Mouse (Mus musculus): Measurements from ENCODE around the gene Henmt1. TPM values are rescaled to one million over a fixed set of nuclear protein-coding genes. Genes with fewer than 3 reads are reported as not detected.

Henmt1 gene
- polyA plus RNA-seq, 1 experiment from 2014 or later = 0.44 TPM

DNA sequence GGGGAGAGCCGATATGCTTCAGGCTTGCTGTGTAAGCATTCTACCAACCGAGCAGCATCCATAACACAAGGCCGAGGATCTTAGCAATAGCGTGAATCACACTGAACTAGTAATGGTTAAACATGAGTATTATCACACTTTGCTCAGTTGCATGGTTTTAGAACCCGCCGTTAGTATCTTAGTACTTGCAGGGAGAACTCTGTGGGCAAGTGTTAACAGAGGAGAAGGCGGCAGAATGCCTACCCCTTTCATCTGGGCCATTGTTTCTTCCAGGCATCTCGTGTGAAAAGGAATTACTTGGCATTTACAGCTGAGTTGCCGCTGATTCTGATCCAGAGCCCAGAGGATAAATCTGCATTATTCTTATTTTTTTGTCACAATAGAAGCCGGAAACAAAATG, 1.3 kb downstream of the Henmt1 start:
- Histone ChIP-seq H3K27me3 (replicated peaks) (no peaks in the 10 kb centered on the region), H3K9ac (no peak overlapping the region), H3K9me3 (no peaks in the 10 kb centered on the region), H3K4me3 (replicated peaks) (no peak overlapping the region), H3K27ac (no peak overlapping the region), H3K36me3 (no peaks in the 10 kb centered on the region), H3K4me2 (no peak overlapping the region), H3K4me1 (no peaks in the 10 kb centered on the region)
- 86% methylated on average over 10 of the region's 10 CpGs for WGBS
- no peak for ATAC-seq (ENCODE audit: insufficient read depth, low FRiP score, low read depth)

DNA sequence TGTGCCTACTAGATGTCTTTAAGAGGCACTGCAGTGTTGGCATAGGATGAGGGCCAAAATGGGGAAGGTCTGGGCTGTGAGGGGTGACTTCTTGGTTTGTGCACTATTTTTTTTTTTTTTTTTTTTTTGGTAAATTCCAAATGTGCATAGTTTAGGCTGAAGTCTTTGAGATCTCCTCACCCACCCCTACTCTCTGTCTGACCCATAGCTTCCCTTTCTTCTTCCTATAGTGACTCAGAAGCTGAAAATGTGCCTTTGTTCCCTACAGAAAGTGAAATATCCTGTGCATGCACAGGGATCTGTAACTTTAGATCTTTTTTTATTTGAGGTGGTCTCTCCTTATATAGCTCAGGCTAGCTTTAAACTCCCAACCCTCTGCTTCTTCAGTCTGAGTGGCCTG, 18.3 kb downstream of the Henmt1 start:
- Histone ChIP-seq H3K9me3 (no peaks in the 10 kb centered on the region), H3K4me3 (replicated peaks) (no peak overlapping the region), H3K4me2 (no peak overlapping the region), H3K36me3 (no peaks in the 10 kb centered on the region), H3K27ac (no peak overlapping the region), H3K4me1 (peaks cover 12% of the 10 kb centered on the region), H3K27me3 (replicated peaks) (no peaks in the 10 kb centered on the region), H3K9ac (no peak overlapping the region)
- no peak for ATAC-seq (ENCODE audit: insufficient read depth, low FRiP score, low read depth)

DNA sequence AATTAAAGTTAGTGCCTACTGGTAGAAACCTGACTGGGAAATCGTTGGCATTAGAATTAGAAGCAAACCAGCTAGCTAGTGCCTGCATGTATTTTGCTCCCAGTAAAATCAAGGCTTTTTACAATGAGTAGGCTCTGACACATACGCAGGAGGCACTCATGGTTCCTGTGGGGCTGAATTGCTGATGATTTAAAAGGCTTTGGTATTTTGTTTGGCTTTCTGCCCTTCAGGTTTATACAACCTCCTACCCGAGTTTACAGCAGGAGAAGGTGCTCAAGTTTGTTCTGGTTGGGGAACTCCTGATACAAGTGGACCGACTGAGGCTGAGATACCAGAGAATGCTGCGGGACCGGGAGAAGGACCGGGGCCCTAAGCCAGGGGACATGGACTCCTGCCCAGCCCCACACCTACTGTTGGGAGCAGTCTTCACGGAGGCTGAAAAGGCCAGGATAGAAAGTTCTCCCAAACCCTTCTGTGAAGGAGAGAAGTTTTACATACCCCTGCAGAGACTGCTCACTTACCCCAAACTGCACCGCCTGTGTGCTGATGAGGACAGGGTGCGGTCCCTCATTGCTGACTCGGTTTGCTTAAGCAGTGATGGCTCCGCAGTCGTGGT, 20.1 kb downstream of the Henmt1 start:
- no peak for ATAC-seq (ENCODE audit: insufficient read depth, low FRiP score, low read depth)
- no peaks in the 10 kb centered on the region for H3K36me3 ChIP-seq
- H3K27me3 ChIP-seq (replicated peaks) = no peaks in the 10 kb centered on the region
- H3K4me2 ChIP-seq = no peak overlapping the region
- H3K27ac ChIP-seq = no peak overlapping the region
- no peak overlapping the region for H3K9ac ChIP-seq
- WGBS = 61% methylated on average over 13 of the region's 13 CpGs
- no peak overlapping the region for H3K4me3 ChIP-seq (replicated peaks)
- H3K4me1 ChIP-seq = peaks cover 12% of the 10 kb centered on the region
- H3K9me3 ChIP-seq = no peaks in the 10 kb centered on the region

DNA sequence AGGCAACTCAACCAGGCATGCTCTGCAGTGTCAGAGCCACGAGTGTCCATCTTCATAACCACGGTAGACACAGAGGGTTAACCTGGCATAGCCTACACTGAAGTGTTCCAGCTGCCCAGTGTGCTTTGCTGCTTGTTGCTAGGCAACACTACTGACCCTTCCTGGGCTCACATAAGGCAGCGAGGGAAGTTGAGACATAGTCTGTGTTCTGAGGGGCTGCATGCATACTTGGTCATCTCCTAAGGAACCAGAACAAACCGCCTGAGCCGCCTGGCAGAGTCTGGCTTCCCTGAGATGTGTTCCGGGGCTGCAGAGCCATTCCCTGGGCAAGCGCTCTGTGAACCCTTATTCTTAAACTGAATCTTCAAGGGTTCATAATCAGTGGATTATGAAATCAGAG, 21.6 kb downstream of the Henmt1 start:
- 0 out of 2 replicates have a peak overlapping the region, but pooled peaks have one; percentile 16 for H3K27ac ChIP-seq

DNA sequence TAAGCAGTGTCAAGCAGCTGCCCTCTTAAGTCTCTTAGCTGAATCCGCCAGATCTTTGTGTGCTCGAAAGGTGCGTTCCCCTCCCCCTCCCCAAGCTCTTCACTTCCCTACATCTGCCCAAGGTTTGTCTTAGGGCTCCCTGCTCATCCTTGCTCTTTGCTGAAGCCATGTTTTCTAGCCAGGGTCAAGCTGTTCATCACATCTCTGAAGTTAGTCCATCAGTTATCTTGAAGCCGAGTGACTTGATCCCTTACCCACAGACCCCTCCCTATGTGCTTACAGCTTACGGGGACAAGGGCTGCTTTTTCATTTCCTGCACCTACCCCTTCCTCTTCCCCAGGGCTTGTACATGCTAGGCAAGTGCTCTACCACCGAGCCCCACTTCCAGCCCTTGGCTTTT, 22.0 kb downstream of the Henmt1 start:
- Histone ChIP-seq H3K4me2 (peak overlapping the region; percentile 19), H3K27ac (0 out of 2 replicates have a peak overlapping the region, but pooled peaks have one; percentile 16), H3K4me1 (peaks cover 12% of the 10 kb centered on the region), H3K9me3 (no peaks in the 10 kb centered on the region), H3K9ac (no peak overlapping the region), H3K27me3 (replicated peaks) (no peaks in the 10 kb centered on the region), H3K36me3 (no peaks in the 10 kb centered on the region), H3K4me3 (replicated peaks) (no peak overlapping the region)
- ATAC-seq (ENCODE audit: insufficient read depth, low FRiP score, low read depth) = no peak
- 28% methylated on average over 6 of the region's 6 CpGs for WGBS

More for the DNA sequence above, 21.6 kb downstream of the Henmt1 start:
- H3K9me3 ChIP-seq = no peaks in the 10 kb centered on the region
- peak overlapping the region; percentile 19 for H3K4me2 ChIP-seq
- H3K36me3 ChIP-seq = no peaks in the 10 kb centered on the region
- peaks cover 12% of the 10 kb centered on the region for H3K4me1 ChIP-seq
- no peaks in the 10 kb centered on the region for H3K27me3 ChIP-seq (replicated peaks)
- no peak for ATAC-seq (ENCODE audit: insufficient read depth, low FRiP score, low read depth)
- H3K4me3 ChIP-seq (replicated peaks) = no peak overlapping the region
- H3K9ac ChIP-seq = no peak overlapping the region
- WGBS = 41% methylated on average over 7 of the region's 7 CpGs

DNA sequence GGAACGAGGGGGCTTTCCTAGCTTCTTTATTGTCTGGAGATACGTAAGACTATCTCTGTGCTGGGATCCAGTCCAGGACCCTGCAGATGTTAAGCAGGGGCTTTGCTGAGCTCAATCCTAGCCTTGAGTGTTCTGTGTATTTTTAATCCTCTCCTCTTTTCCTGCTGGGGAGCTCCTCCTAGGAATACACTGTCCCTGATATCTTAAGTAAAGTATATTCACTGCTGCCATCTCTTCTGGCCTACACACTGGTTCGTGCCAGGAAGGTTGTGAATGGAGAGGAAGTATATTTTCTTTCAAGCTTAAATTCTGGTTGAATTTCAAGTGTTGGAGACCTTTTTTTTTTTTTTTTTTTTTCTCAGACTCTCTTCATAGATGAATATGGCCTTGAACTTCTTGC, 23.6 kb downstream of the Henmt1 start:
- 69% methylated on average over 3 of the region's 3 CpGs for WGBS
- ATAC-seq (ENCODE audit: insufficient read depth, low FRiP score, low read depth) = no peak
- Histone ChIP-seq H3K9me3 (no peaks in the 10 kb centered on the region), H3K36me3 (no peaks in the 10 kb centered on the region), H3K27me3 (replicated peaks) (no peaks in the 10 kb centered on the region), H3K4me3 (replicated peaks) (no peak overlapping the region), H3K9ac (no peak overlapping the region), H3K4me2 (no peak overlapping the region), H3K4me1 (peaks cover 12% of the 10 kb centered on the region), H3K27ac (no peak overlapping the region)

DNA sequence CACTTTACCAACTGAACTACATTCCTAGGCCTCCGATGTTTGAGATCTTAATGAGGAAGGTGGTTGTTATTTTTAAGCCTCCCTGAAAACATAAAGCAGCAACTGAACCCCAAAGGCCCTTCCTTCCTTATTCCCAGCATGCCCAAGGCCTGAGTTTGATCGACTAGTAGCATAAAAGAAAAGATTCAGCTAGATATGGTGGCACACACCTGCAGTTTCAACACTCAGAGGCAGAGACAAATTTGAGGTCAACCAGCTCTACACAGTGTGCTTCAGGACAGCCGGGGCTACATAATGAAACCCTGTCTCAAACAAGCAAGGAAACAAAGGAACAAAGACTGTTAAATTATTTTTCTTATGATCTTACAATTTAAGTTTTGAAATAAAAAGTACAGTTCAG, 24.1 kb downstream of the Henmt1 start:
- Histone ChIP-seq H3K4me1 (peaks cover 12% of the 10 kb centered on the region), H3K36me3 (no peaks in the 10 kb centered on the region), H3K27ac (no peak overlapping the region), H3K9ac (no peak overlapping the region), H3K4me3 (replicated peaks) (no peak overlapping the region), H3K4me2 (no peak overlapping the region), H3K9me3 (no peaks in the 10 kb centered on the region), H3K27me3 (replicated peaks) (no peaks in the 10 kb centered on the region)
- no peak for ATAC-seq (ENCODE audit: insufficient read depth, low FRiP score, low read depth)
- WGBS = 77% methylated on average over 3 of the region's 3 CpGs

DNA sequence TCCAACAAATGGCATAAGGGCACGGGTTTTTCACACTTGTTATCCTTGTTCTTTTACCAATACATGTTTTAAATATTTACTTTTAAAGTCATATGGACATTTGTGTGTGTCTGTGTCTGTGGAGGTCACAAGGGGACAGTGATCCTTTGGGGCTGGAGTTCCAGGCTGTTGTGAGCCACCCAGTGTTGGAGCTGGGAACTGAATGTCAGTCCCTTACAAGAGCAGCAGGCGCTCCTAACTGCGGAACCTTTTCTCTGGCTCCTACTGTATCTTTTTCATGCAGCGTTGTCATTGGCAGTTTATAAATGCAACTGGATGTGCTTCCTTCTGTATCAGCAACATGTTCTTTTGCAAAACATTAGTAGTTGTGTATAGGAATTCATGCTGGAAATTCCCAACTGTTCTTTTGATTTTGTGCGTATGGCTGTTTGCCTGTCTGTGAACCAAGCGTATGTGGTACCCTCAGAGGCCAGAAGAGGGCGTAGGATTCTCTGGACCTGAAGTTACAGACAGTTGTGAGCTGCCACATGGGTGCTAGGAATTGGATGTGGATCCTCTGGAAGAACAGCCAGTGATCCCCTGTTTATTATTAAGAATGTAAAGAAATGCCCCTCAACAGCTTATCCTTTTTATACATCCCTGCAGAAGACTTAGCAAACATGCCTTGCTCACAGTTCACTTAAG, 24.8 kb downstream of the Henmt1 start:
- H3K36me3 ChIP-seq = no peaks in the 10 kb centered on the region
- H3K9me3 ChIP-seq = no peaks in the 10 kb centered on the region
- H3K4me3 ChIP-seq (replicated peaks) = no peak overlapping the region
- no peak overlapping the region for H3K9ac ChIP-seq
- WGBS = 73% methylated on average over 7 of the region's 7 CpGs
- H3K27ac ChIP-seq = no peak overlapping the region
- no peak for ATAC-seq (ENCODE audit: insufficient read depth, low FRiP score, low read depth)
- H3K4me2 ChIP-seq = no peak overlapping the region
- no peaks in the 10 kb centered on the region for H3K27me3 ChIP-seq (replicated peaks)
- H3K4me1 ChIP-seq = peaks cover 12% of the 10 kb centered on the region

DNA sequence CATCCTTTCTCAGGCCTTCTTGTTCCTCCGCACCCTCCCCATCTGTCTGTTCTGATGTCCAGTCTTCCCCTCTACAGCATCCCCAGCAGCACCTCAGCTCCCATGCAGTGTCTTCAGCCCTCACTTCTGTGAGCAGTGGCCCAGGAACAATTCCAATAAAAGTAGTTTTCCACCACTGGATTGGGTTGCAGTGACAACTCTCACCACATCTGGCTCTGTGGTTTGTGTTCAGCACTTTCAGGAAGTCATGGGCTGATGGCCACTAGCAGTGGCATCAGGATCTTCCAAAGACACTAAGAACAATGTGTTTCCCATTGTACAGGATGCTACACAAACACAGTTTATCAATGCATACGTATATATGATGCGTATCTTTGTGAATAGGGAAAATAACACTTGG, 26.4 kb downstream of the Henmt1 start:
- no peak for ATAC-seq (ENCODE audit: insufficient read depth, low FRiP score, low read depth)
- H3K36me3 ChIP-seq = 0 out of 2 replicates have a peak, but pooled peaks cover 6% of the 10 kb centered on the region
- H3K27me3 ChIP-seq (replicated peaks) = no peaks in the 10 kb centered on the region
- H3K27ac ChIP-seq = no peak overlapping the region
- no peak overlapping the region for H3K9ac ChIP-seq
- peaks cover 11% of the 10 kb centered on the region for H3K4me1 ChIP-seq
- H3K4me3 ChIP-seq (replicated peaks) = no peak overlapping the region
- no peaks in the 10 kb centered on the region for H3K9me3 ChIP-seq
- no peak overlapping the region for H3K4me2 ChIP-seq
- 92% methylated on average over 3 of the region's 3 CpGs for WGBS

DNA sequence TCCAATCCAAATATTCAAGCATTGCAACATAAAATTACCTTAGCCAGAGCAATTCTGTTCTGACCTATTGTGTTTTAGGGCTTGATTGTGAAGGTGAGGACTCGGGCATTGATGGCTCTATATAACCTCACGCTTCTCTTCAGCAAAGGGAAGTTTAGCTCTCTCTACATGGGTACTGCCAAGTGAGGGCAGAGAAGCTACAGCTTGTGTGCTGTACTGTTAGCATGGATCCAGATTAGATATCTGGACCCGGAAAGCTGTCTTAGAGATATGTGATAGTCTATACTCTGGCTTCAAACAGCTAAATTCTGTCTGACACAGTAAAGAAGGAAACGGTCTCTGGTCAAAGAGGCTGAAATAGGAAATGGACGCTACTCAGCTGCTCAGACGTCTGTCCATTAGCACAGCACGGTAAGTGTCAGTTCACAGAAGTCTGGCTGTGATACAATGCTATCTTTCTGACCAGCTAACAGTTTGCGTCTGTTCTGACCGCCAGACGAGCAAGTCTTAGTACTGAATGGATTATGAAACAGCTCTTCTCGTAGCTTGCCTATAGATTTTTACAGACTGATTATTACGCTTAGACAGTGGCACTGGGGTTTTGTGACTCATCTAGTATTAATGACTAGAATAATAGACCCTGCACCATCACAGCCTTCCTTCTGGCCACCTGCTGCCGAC, 34.4 kb downstream of the Henmt1 start:
- Histone ChIP-seq H3K9me3 (no peaks in the 10 kb centered on the region), H3K9ac (no peak overlapping the region), H3K27ac (no peak overlapping the region), H3K4me1 (no peaks in the 10 kb centered on the region), H3K4me2 (no peak overlapping the region), H3K36me3 (0 out of 2 replicates have a peak, but pooled peaks cover 20% of the 10 kb centered on the region), H3K27me3 (replicated peaks) (no peaks in the 10 kb centered on the region), H3K4me3 (replicated peaks) (no peak overlapping the region)
- 81% methylated on average over 13 of the region's 13 CpGs for WGBS
- no peak for ATAC-seq (ENCODE audit: insufficient read depth, low FRiP score, low read depth)

DNA sequence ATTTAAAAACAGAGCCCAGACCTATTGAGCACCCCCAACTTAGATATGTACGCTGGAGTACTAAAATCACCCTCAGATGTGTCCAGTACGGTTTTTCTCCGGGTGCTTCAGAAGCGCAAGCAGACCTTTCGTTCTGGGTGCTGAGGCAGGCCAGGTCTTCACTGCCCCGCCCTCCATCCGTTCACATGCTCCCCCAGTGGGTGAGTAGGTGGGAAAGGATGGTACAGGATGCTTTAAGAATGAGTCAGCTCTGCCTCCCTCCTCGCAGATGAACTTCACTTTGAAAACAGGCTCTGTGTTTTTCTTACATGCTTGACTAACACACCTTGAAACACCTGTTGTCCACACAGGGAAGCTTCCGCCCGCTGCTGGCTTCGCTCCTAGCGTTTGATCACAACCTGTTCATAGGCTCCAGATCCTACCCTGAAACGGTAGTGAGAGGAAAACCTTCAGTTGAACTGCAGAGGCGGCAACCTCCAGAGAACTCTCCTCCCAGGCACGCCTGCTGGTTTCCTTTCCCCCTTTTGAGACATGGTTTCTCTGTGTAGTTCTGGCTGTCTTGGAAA, 35.3 kb downstream of the Henmt1 start:
- Histone ChIP-seq H3K9me3 (no peaks in the 10 kb centered on the region), H3K27ac (no peak overlapping the region), H3K27me3 (replicated peaks) (no peaks in the 10 kb centered on the region), H3K4me1 (no peaks in the 10 kb centered on the region), H3K36me3 (peaks cover 29% of the 10 kb centered on the region; the same call in 1 of the 2 replicates), H3K4me2 (no peak overlapping the region), H3K9ac (no peak overlapping the region), H3K4me3 (replicated peaks) (no peak overlapping the region)
- ATAC-seq (ENCODE audit: insufficient read depth, low FRiP score, low read depth) = no peak
- 85% methylated on average over 15 of the region's 15 CpGs for WGBS
